Mouse (Mus musculus) CH12.LX (cell line): ENCODE data around the gene Frat2. TPM values are rescaled to one million over a fixed set of nuclear protein-coding genes. Genes with fewer than 3 reads are reported as not detected.

ENCODE experiments used
- DNase-seq: peaks from one replicate; pipeline ENCODE4 v3.0.0-alpha.2; 2013; ENCODE audit errors: extremely low read depth
- H3K27ac ChIP-seq: 2 replicates; pipeline ENCODE4 v1.5.1; 2012; ENCODE audit warnings: low read depth, mild to moderate bottlenecking, control low read depth, moderate library complexity; ENCODE audit not compliant: insufficient read depth
- H3K27me3 ChIP-seq: replicated peaks from 2 replicates; pipeline ENCODE3; 2012; ENCODE audit warnings: inconsistent platforms
- H3K36me3 ChIP-seq, 2 experiments: replicated peaks in 1 of 2; 2 replicates each; pipeline versions ENCODE3 to v1.6.1; 2012; ENCODE audit warnings: inconsistent platforms in 1 of 2, low read length in 1 of 2, mild to moderate bottlenecking in 1 of 2, mixed read lengths in 1 of 2, moderate library complexity in 1 of 2; ENCODE audit not compliant: control insufficient read depth in 1 of 2, insufficient read depth in 1 of 2
- H3K4me1 ChIP-seq, 2 experiments: 2 replicates each; pipeline ENCODE4 v1.6.1; 2012; ENCODE audit warnings: inconsistent platforms in 1 of 2, moderate library complexity in 1 of 2; ENCODE audit not compliant: insufficient read depth in 2 of 2, control insufficient read depth in 1 of 2
- H3K4me2 ChIP-seq: 2 replicates; pipeline ENCODE4 v1.6.1; 2012; ENCODE audit warnings: low read depth, mild to moderate bottlenecking, control low read depth; ENCODE audit not compliant: poor library complexity, insufficient read depth, severe bottlenecking
- H3K4me3 ChIP-seq, 3 experiments: fragments of 150-350 bp in 1 of 3; sonication (generic) in 1 of 3; replicated peaks in 1 of 3; 2 replicates each; pipeline versions ENCODE3 to v1.5.1; 2011 to 2012; ENCODE audit warnings: low read depth in 2 of 3, low read length in 2 of 3, mild to moderate bottlenecking in 2 of 3, moderate library complexity in 2 of 3, control low read depth in 1 of 3, improper control_type of control experiment in 1 of 3, inconsistent platforms in 1 of 3, mixed read lengths in 1 of 3; ENCODE audit not compliant: poor library complexity in 1 of 3
- H3K79me2 ChIP-seq: replicated peaks from 2 replicates; pipeline ENCODE4 v1.6.1; 2012; ENCODE audit warnings: mild to moderate bottlenecking, moderate library complexity; ENCODE audit not compliant: control insufficient read depth, poor library complexity, insufficient read depth, severe bottlenecking; ENCODE audit errors: extremely low read depth
- H3K9ac ChIP-seq: 2 replicates; pipeline ENCODE4 v1.6.1; 2012; ENCODE audit warnings: low read depth, mild to moderate bottlenecking, control low read depth, moderate library complexity; ENCODE audit not compliant: insufficient read depth
- H3K9me3 ChIP-seq: replicated peaks from 2 replicates; pipeline ENCODE3; 2012; ENCODE audit warnings: low read length, inconsistent platforms, mixed read lengths
- CHD1 ChIP-seq: IDR thresholded peaks from 2 replicates; pipeline ENCODE4 v1.6.1; 2012; ENCODE audit warnings: low read depth, low read length, improper control_type of control experiment, inconsistent platforms
- ELF1 ChIP-seq: IDR thresholded peaks from 2 replicates; pipeline ENCODE4 v1.6.1; 2014; ENCODE audit warnings: low read depth, mild to moderate bottlenecking, inconsistent platforms, low read length, improper control_type of control experiment
- EP300 ChIP-seq: IDR thresholded peaks from 2 replicates; pipeline ENCODE4 v1.6.1; 2011; ENCODE audit warnings: low read length, improper control_type of control experiment
- HCFC1 ChIP-seq: IDR thresholded peaks from 2 replicates; pipeline ENCODE4 v1.6.1; 2012; ENCODE audit warnings: low read depth, mild to moderate bottlenecking, inconsistent platforms, low read length, improper control_type of control experiment
- IRF4 ChIP-seq: IDR thresholded peaks from 2 replicates; pipeline ENCODE4 v1.6.1; 2014; ENCODE audit warnings: low read depth, mild to moderate bottlenecking, inconsistent platforms, low read length, improper control_type of control experiment
- JUN ChIP-seq: IDR thresholded peaks from 2 replicates; pipeline ENCODE4 v1.6.1; 2011; ENCODE audit warnings: low read depth, mild to moderate bottlenecking, low read length, improper control_type of control experiment, moderate library complexity; ENCODE audit not compliant: insufficient read depth
- KAT2A ChIP-seq: IDR thresholded peaks from 2 replicates; pipeline ENCODE4 v1.6.1; 2012; ENCODE audit warnings: low read length, improper control_type of control experiment, inconsistent platforms; ENCODE audit not compliant: insufficient replicate concordance
- MAX ChIP-seq: IDR thresholded peaks from 2 replicates; pipeline ENCODE4 v1.6.1; 2011; ENCODE audit warnings: low read length, improper control_type of control experiment
- MYC ChIP-seq: IDR thresholded peaks from 2 replicates; pipeline ENCODE4 v1.6.1; 2011; ENCODE audit warnings: low read depth, mild to moderate bottlenecking, improper control_type of control experiment, low read length
- NELFE ChIP-seq: IDR thresholded peaks from 2 replicates; pipeline ENCODE4 v1.6.1; 2011; ENCODE audit warnings: low read depth, low read length, improper control_type of control experiment
- NRF1 ChIP-seq: IDR thresholded peaks from 2 replicates; pipeline ENCODE4 v1.6.1; 2014; ENCODE audit warnings: low read depth, mild to moderate bottlenecking, inconsistent platforms, low read length, improper control_type of control experiment, moderate library complexity
- POLR2A ChIP-seq: IDR thresholded peaks from 2 replicates; pipeline ENCODE4 v1.6.1; 2011; ENCODE audit warnings: low read depth, mild to moderate bottlenecking, improper control_type of control experiment, low read length
- POLR2AphosphoS2 ChIP-seq: IDR thresholded peaks from 2 replicates; pipeline ENCODE4 v1.6.1; 2011; ENCODE audit warnings: low read depth, low read length, improper control_type of control experiment
- RAD21 ChIP-seq: IDR thresholded peaks from 2 replicates; pipeline ENCODE4 v1.6.1; 2011; ENCODE audit warnings: low read depth, mild to moderate bottlenecking, low read length, improper control_type of control experiment, moderate library complexity
- SMC3 ChIP-seq: IDR thresholded peaks from 2 replicates; pipeline ENCODE4 v1.6.1; 2011; ENCODE audit warnings: low read depth, low read length, improper control_type of control experiment
- TBP ChIP-seq: conservative IDR thresholded peaks from 2 replicates; pipeline ENCODE4 v1.6.1; 2011; ENCODE audit warnings: low read depth, low read length, improper control_type of control experiment
- USF2 ChIP-seq: conservative IDR thresholded peaks from 2 replicates; pipeline ENCODE4 v1.6.1; 2011; ENCODE audit warnings: low read depth, low read length, improper control_type of control experiment
- ZC3H11A ChIP-seq: IDR thresholded peaks from 2 replicates; pipeline ENCODE4 v1.6.1; 2012; ENCODE audit warnings: low read depth, mild to moderate bottlenecking, inconsistent platforms, low read length, improper control_type of control experiment
- ZKSCAN1 ChIP-seq: IDR thresholded peaks from 2 replicates; pipeline ENCODE4 v1.6.1; 2012; ENCODE audit warnings: low read depth, inconsistent platforms, low read length, improper control_type of control experiment, borderline replicate concordance
- ZMIZ1 ChIP-seq: IDR thresholded peaks from 2 replicates; pipeline ENCODE4 v1.6.1; 2012; ENCODE audit warnings: low read depth, mild to moderate bottlenecking, inconsistent platforms, low read length, improper control_type of control experiment
- ZNF384 ChIP-seq: IDR thresholded peaks from 2 replicates; pipeline ENCODE4 v1.6.1; 2012; ENCODE audit warnings: low read depth, low read length, improper control_type of control experiment, inconsistent platforms
- dilution Hi-C: fragments of 300-500 bp; cut with MboI; formaldehyde crosslinking; loops from 2 replicates; pipeline ENCODE4 v1.14.3; 2020; ENCODE audit warnings: low sequenced_read_pairs; ENCODE audit not compliant: extremely low pct_unique_long_range_greater_than_20kb, extremely low pct_ligation_motif_present
- in situ Hi-C: fragments of 300-500 bp; cut with MboI; formaldehyde crosslinking; loops from 3 replicates; pipeline ENCODE4 v1.14.3; 2019; ENCODE audit warnings: low sequenced_read_pairs, low pct_ligation_motif_present, low pct_unique_long_range_greater_than_20kb, mixed read lengths
- polyA plus RNA-seq: library from polyadenylated mRNA; unstranded; fragments of >175 nt; gene quantifications from 2 replicates; pipeline ENCODE4 v1.2.1, GENCODE M21; 2012; ENCODE audit warnings: low read depth; ENCODE audit not compliant: insufficient read length
- total RNA-seq, 2 experiments: library from RNA; depleted of rRNA; stranded (reverse); fragments of 300-350 nt in 1 of 2; fragments of >200 nt in 1 of 2; gene quantifications; 2 replicates each; pipeline ENCODE4 v1.2.3; 2012 to 2014

Frat2 gene
- total and polyA plus RNA-seq, 3 experiments = 0.55 to 1.3 (median 1.0) TPM

DNA sequence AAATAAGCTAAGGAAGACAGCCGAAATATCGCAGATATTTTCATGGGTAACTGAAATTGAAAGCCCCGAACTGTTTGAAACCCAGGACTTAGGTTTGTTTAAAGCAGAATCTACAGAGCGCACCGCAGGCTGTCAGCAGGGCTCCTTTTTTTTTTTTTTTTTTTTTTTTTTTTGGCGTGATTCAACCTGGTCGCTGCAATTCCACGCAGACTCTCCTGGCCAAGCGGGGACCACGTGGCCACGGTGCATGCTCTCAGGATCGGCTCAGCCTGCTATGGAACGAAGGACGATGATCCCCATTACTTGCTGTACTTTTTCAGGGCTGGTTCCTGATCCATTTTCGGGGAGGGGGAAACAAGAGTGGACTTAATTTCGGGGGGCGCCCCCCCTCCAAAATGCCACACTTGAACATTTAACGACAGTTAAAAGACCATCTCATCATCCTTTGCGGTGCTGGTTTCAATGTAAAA is 16.8 kb downstream of the Frat2 start:
- H3K4me1 ChIP-seq = peaks cover 3 to 8% of the 10 kb centered on the region in 2 experiments; a peak in 2 of 4 replicates
- dilution Hi-C loops (no loop called here), in situ Hi-C loops (no loop called here)
- peaks cover 8% of the 10 kb centered on the region for H3K9me3 ChIP-seq
- no peaks in the 10 kb centered on the region for H3K79me2 ChIP-seq
- DNase-seq = no peak
- H3K27me3 ChIP-seq = peaks cover 55% of the 10 kb centered on the region
- peak overlapping the region; percentile 76 for H3K4me2 ChIP-seq
- H3K27ac ChIP-seq = no peak overlapping the region
- no peaks in the 10 kb centered on the region for H3K36me3 ChIP-seq
- H3K9ac ChIP-seq = no peak overlapping the region
- TF ChIP-seq ZNF384 (peak; percentile 65), NRF1 (no peak)
- H3K4me3 ChIP-seq = no peak overlapping the region

DNA sequence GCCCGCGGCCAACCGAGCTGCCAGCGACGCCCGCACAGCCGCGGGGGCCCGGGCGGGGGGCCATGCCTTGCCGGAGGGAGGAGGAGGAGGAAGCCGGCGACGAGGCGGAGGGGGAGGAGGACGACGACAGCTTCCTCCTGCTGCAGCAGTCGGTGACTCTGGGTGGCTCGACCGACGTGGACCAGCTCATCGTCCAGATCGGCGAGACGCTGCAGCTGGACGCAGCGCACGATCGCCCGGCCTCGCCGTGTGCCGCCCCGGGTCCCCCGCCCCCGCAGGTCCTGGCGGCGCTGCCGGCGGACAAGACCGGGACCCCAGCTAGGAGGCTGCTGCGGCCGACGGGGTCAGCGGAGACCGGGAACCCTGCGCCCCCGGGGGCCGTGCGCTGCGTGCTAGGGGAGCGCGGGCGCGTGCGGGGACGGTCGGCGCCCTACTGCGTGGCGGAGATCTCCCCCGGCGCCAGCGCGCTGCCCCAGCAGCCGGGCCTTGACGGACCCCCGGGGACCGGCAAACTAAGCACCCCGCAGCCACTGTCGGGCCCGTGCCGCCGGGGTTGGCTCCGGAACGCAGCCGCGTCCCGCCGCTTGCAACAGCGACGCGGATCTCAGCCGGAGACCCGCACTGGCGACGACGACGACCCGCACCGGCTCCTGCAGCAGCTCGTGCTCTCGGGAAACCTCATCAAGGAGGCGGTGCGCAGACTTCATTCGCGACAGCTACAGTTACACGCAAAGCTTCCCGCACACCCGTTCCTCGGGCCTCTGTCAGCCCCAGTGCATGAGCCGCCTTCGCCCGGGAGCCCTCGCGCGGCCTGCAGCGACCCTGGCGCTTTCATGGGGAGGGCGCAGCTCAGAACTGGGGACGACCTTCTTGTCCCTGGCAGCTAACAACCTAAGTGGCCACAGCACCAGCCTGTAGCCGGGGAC is 17.6 kb downstream of the Frat2 start:
- no peak overlapping the region; the same call in 1 of the 2 replicates for H3K27ac ChIP-seq

DNA sequence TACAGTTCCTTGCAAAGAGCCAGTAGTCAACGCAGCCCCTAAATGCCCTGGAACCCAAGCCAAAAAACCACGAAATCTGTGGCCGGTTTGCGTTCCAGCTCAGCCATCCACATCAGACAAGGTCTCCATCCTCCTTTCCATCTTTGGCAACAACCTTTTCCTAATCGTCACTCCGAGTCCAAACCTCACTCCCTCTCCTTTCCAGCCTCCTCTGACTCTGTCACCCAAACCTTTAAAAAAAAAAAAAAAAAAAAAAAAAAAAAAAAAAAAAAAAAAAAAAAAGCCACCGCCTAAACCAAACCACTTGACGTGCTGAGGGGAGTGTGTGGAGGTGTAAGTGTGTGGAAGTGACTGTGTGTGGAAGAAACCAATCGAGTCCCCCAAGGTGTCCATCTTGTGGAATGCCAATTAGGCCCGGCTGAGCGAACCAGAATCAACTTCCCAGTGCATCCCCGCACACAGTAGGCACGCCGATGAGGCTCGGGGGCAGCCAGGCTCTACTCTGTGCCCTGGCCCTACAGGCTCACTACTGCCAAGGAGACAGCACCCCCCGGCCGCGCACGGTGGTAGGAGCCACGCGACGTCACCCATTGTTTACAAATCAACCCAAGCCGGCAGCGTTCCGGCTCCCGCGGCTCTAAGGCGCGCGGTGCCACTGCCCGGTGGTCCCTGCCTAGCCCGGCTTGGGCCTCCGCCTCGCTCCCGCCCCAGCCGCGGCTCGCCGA is 18.4 kb downstream of the Frat2 start, which contains the start of gene Frat1:
Gene Frat1, plus strand, starts transcription at position 590 of the 725 bp plus-strand sequence.
- H3K27ac ChIP-seq = peak within 1 kb of the TSS; percentile 69
- H3K36me3 ChIP-seq = no peaks in the 10 kb centered on the region
- H3K9ac ChIP-seq = peak within 1 kb of the TSS; percentile 39
- in situ Hi-C loops (no loop called here), dilution Hi-C loops (no loop called here)
- H3K27me3 ChIP-seq = peaks cover 40% of the 10 kb centered on the region
- H3K4me3 ChIP-seq = peak within 1 kb of the TSS; percentile 59 to 77 (median 63)
- peak; percentile 84 for DNase-seq
- peak within 1 kb of the TSS; percentile 76 for H3K4me2 ChIP-seq
- peaks cover 3 to 14% of the 10 kb centered on the region in 2 experiments; a peak in 2 of 4 replicates for H3K4me1 ChIP-seq
- H3K9me3 ChIP-seq = peaks cover 8% of the 10 kb centered on the region
- H3K79me2 ChIP-seq = no peaks in the 10 kb centered on the region
- TF ChIP-seq MYC (no peak), MAX (peak; percentile 58), ELF1 (peak; percentile 41; the same call in 1 of the 2 replicates), SMC3 (no peak), KAT2A (no peak), NRF1 (no peak; the same call in 1 of the 2 replicates), POLR2A (no peak), JUN (0 out of 2 replicates have a peak, but pooled peaks have one; percentile 18), RAD21 (no peak), IRF4 (no peak), USF2 (no peak), ZC3H11A (no peak), ZMIZ1 (no peak), CHD1 (peak; percentile 99), TBP (peak; percentile 47; the same call in 1 of the 2 replicates), ZKSCAN1 (peak; percentile 43; the same call in 1 of the 2 replicates), NELFE (no peak; the same call in 1 of the 2 replicates), HCFC1 (peak; percentile 63), POLR2AphosphoS2 (no peak)

More for the DNA sequence above, 17.6 kb downstream of the Frat2 start:
- in situ Hi-C loops = no loop called here
- peak overlapping the region; percentile 39 for H3K9ac ChIP-seq
- H3K4me2 ChIP-seq = peak overlapping the region; percentile 76
- H3K4me3 ChIP-seq = peak overlapping the region; percentile 59 to 77 (median 63)
- H3K36me3 ChIP-seq = no peaks in the 10 kb centered on the region
- dilution Hi-C loops = no loop called here
- H3K79me2 ChIP-seq = no peaks in the 10 kb centered on the region
- peaks cover 8% of the 10 kb centered on the region for H3K9me3 ChIP-seq
- no peak for DNase-seq
- H3K27me3 ChIP-seq = peaks cover 48% of the 10 kb centered on the region
- TF ChIP-seq MAX = 0 out of 2 replicates have a peak, but pooled peaks have one; percentile 1
- no peak for TF ChIP-seq EP300
- peaks cover 3 to 8% of the 10 kb centered on the region in 2 experiments; a peak in 2 of 4 replicates for H3K4me1 ChIP-seq
